Mouse (Mus musculus): ENCODE results near the gene Crocc.

DNA sequence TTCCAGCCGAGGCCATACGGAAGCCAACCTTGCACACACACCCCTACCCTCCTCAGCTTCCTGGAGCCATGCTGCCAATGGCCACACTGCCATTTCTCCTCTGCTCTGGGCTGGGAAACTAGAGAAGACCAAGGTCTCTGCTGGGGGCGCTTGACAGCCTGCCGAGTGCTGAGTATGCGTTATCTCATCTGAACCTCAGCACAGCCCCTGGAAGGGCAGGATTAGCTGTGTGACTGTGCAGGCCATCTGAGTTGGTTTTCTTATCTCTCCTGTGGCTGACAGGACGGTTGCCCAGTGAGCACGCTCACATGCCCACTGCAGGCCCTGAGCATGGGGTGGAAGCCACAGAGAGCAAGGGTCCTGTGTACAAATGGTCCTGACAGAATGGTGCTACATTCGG is 8.3 kb upstream of the Crocc start:
- TF ChIP-seq CTCF (IDR thresholded peaks at IDR 0.05; ENCODE audit: borderline replicate concordance, insufficient read depth, low read depth, low read length) (no peak), POLR2A (IDR thresholded peaks at IDR 0.05; ENCODE audit: borderline replicate concordance, insufficient read depth, low read length) (no peak)

Measured in cerebellum, adult 2 months (tissue).